21 mouse cellular contexts compared by ENCODE assay signal in the genomic region with DNA sequence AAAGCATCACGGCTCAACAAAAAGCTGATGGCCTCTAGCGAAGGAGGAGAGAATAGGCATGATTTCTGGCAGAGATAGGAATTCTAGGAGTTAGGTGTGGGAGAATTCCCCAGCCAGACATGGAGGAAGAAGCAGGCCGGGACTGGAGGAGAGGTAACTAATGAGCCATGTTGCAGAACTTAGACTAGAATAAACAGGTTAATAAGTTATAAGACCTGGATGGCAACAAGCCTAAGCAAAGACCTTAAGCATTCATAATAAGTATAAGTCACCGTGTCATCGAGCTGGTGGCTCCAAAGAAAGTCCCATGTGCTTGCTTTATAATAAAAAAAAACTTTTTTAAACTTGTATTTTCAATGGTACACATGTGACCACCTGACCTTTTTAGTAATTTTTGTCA. TPM values are rescaled to one million over a fixed set of nuclear protein-coding genes. Genes with fewer than 3 reads are reported as not detected.
DNase-seq lines count a peak whose midpoint lies in the region; ATAC-seq and TF ChIP-seq lines count a peak whose summit lies in the region.
"Had no signal": no experiment of that assay in that cellular context is flagged by ENCODE, and none has a peak within 500 bp of the region (broad histone marks: within the 10 kb centered on the region; RNA-seq: fewer than 3 reads in every experiment).

No protein-coding gene starts in this region.

- H3K27me3 ChIP-seq in kidney, adult 2 months (replicated peaks; ENCODE audit: control insufficient read depth, insufficient read depth, low read length), result no peaks in the 10 kb centered on the region
- H3K27me3 ChIP-seq in kidney, embryonic 15.5 days, result no peaks in the 10 kb centered on the region
- H3K27me3 ChIP-seq: embryonic facial prominence, embryonic 13.5 days; embryonic facial prominence, embryonic 15.5 days; forebrain, embryonic 12.5 days had no signal

- H3K4me2 ChIP-seq in kidney, embryonic 15.5 days, result no peak overlapping the region
- H3K4me2 ChIP-seq: embryonic facial prominence, embryonic 13.5 days; embryonic facial prominence, embryonic 15.5 days; forebrain, embryonic 12.5 days had no signal

- ATAC-seq in kidney, embryonic 15.5 days (replicated peaks; ENCODE audit: low FRiP score), result no peak
- ATAC-seq: forebrain, embryonic 14.5 days; forebrain, embryonic 16.5 days had no signal

- H3K36me3 ChIP-seq in kidney, adult 2 months (ENCODE audit: control insufficient read depth, insufficient read depth, low read length), result no peaks in the 10 kb centered on the region
- no peaks in the 10 kb centered on the region for H3K36me3 ChIP-seq in kidney, embryonic 15.5 days
- H3K36me3 ChIP-seq: embryonic facial prominence, embryonic 13.5 days; embryonic facial prominence, embryonic 15.5 days; forebrain, embryonic 10.5 days; forebrain, embryonic 12.5 days had no signal

- 45% methylated on average over 5 of the region's 5 CpGs for WGBS in kidney, adult 2 months
- WGBS in kidney, embryonic 15.5 days, result 69% methylated on average over 5 of the region's 5 CpGs

- TF ChIP-seq POLR2A in kidney, adult 2 months (IDR thresholded peaks at IDR 0.05; ENCODE audit: low read depth, low read length), result no peak

- H3K4me1 ChIP-seq in kidney, adult 2 months (ENCODE audit: control insufficient read depth, insufficient read depth, low read length), result peaks cover 3% of the 10 kb centered on the region; the same call in 1 of the 2 replicates
- H3K4me1 ChIP-seq in kidney, embryonic 15.5 days, result peaks cover 5% of the 10 kb centered on the region; the same call in 1 of the 2 replicates
- H3K4me1 ChIP-seq: forebrain, embryonic 12.5 days had no signal

- peak overlapping the region; percentile 77 for H3K27ac ChIP-seq in kidney, adult 2 months (ENCODE audit: insufficient read depth, low read depth, low read length)
- H3K27ac ChIP-seq in kidney, embryonic 15.5 days, result no peak overlapping the region
- H3K27ac ChIP-seq: embryonic facial prominence, embryonic 13.5 days; embryonic facial prominence, embryonic 15.5 days; forebrain, embryonic 10.5 days; forebrain, embryonic 12.5 days had no signal

- H3K9ac ChIP-seq in kidney, embryonic 15.5 days, result no peak overlapping the region
- H3K9ac ChIP-seq: embryonic facial prominence, embryonic 13.5 days; embryonic facial prominence, embryonic 15.5 days; forebrain, embryonic 12.5 days had no signal

- TF ChIP-seq CTCF in kidney, adult 2 months (conservative IDR thresholded peaks at IDR 0.05; ENCODE audit: insufficient read depth, insufficient read length, low read depth, low read length), result no peak

- DNase-seq in kidney, adult 2 months, result peak; percentile 72
- peak; percentile 17 for DNase-seq in kidney, postnatal 14 days
- DNase-seq in kidney, postnatal 4 days, result no peak
- DNase-seq: adrenal gland, adult 2 months; adrenal gland, postnatal 10 days; adrenal gland, postnatal 25 days; cerebellum, adult 11 months; cerebellum, adult 18-20 months; cerebellum, adult 8-10 months; cerebellum, adult 9-11 months; cerebellum, postnatal 14 days; cerebellum, postnatal 36 days; embryo, embryonic 11 days had no signal

- no peak overlapping the region for H3K4me3 ChIP-seq in kidney, adult 2 months (ENCODE audit: insufficient read depth, low read depth, low read length)
- H3K4me3 ChIP-seq in kidney, embryonic 15.5 days (replicated peaks), result no peak overlapping the region
- H3K4me3 ChIP-seq: embryonic facial prominence, embryonic 13.5 days; embryonic facial prominence, embryonic 15.5 days; erythroblast, embryonic 14.5 days; forebrain, embryonic 10.5 days; forebrain, embryonic 12.5 days had no signal

- no peaks in the 10 kb centered on the region for H3K9me3 ChIP-seq in kidney, embryonic 15.5 days (replicated peaks)
- H3K9me3 ChIP-seq: embryonic facial prominence, embryonic 13.5 days; embryonic facial prominence, embryonic 15.5 days; forebrain, embryonic 12.5 days had no signal

RNA-seq across cellular contexts. Expression of gene Mr1, which starts 4.2 kb away (rescaled TPM):
- polyA plus RNA-seq in kidney, adult 2 months (2012; rRNA removed), result 3.3 and 4.5 TPM in 2 replicates
- polyA plus RNA-seq in kidney, embryonic 15.5 days (2015; fragmentation: Nextera tagmentation; extraction: Ambion mirVana), result 5.7 and 6.3 TPM in 2 replicates
- polyA plus RNA-seq: erythroblast, embryonic 14.5 days had no signal

RNA-seq across cellular contexts. Expression of gene Stx6, which starts 7.7 kb away (rescaled TPM):
- polyA plus RNA-seq in kidney, adult 2 months (2012; rRNA removed), result 38.9 and 42.6 TPM in 2 replicates
- 65.5 and 82.4 TPM in 2 replicates for polyA plus RNA-seq in kidney, embryonic 15.5 days (2015; fragmentation: Nextera tagmentation; extraction: Ambion mirVana)

RNA-seq across cellular contexts. Expression of gene Ier5, which starts 51.4 kb away (rescaled TPM):
- 8.6 and 9.8 TPM in 2 replicates for polyA plus RNA-seq in kidney, adult 2 months (2012; rRNA removed)
- 7.5 and 7.6 TPM in 2 replicates for polyA plus RNA-seq in kidney, embryonic 15.5 days (2015; fragmentation: Nextera tagmentation; extraction: Ambion mirVana)

Comparison
In these comparisons a context has a peak if more than half of its experiments do, and no peak if none do; other contexts are left out.
1. DNase-seq: peak in kidney, adult 2 months (single experiment) and kidney, postnatal 14 days (single experiment); none in kidney, postnatal 4 days (0 of 2).